ENCODE assay signal across 22 mouse cellular contexts in genomic region chr9:56862863-56863262, GRCm38 (mm10). TPM values are rescaled to one million over a fixed set of nuclear protein-coding genes. Genes with fewer than 3 reads are reported as not detected.
DNase-seq lines count a peak whose midpoint lies in the region; ATAC-seq and TF ChIP-seq lines count a peak whose summit lies in the region.
"Had no signal": no experiment of that assay in that cellular context is flagged by ENCODE, and none has a peak within 500 bp of the region (broad histone marks: within the 10 kb centered on the region; RNA-seq: fewer than 3 reads in every experiment).

No protein-coding gene starts in this region.

- no peak for TF ChIP-seq EP300 in lung, postnatal 0 days (IDR thresholded peaks at IDR 0.05)

- no peak overlapping the region for H3K4me2 ChIP-seq in embryonic facial prominence, embryonic 13.5 days
- H3K4me2 ChIP-seq in kidney, embryonic 14.5 days (replicated peaks; ENCODE audit: low read depth, low read length): no peak overlapping the region
- H3K4me2 ChIP-seq in lung, postnatal 0 days (replicated peaks; ENCODE audit: low read depth, low read length): no peak overlapping the region
- H3K4me2 ChIP-seq: forebrain, embryonic 12.5 days; heart, embryonic 12.5 days; hindbrain, embryonic 14.5 days had no signal

- 36% methylated on average over 2 of the region's 2 CpGs for WGBS in embryonic facial prominence, embryonic 13.5 days
- 65% methylated on average over 2 of the region's 2 CpGs for WGBS in embryonic facial prominence, embryonic 10.5 days
- WGBS in kidney, embryonic 14.5 days: 30% methylated on average over 2 of the region's 2 CpGs
- WGBS in lung, postnatal 0 days: 59% methylated on average over 2 of the region's 2 CpGs

- no peak for DNase-seq in embryonic facial prominence, embryonic 10.5 days (ENCODE audit: low spot score)
- DNase-seq in kidney, adult 18-20 months: peak; percentile 24
- peak; percentile 38 to 67 for DNase-seq in kidney, postnatal 25 days
- no peak for DNase-seq in lung, postnatal 0 days (ENCODE audit: low spot score)
- DNase-seq in urinary bladder, postnatal 14 days (ENCODE audit: low spot score): no peak
- DNase-seq: adrenal gland, adult 2 months; adrenal gland, postnatal 25 days; B cell, adult 2 months; cerebellum, adult 11 months; cerebellum, adult 9-11 months; cerebellum, postnatal 36 days; gastrocnemius, postnatal 25 days had no signal

- ATAC-seq in embryonic facial prominence, embryonic 13.5 days (ENCODE audit: insufficient number of reproducible peaks, insufficient read depth, low FRiP score, low TSS enrichment, low read depth): no peak
- ATAC-seq in kidney, embryonic 14.5 days (ENCODE audit: low FRiP score, low TSS enrichment): no peak
- no peak for ATAC-seq in lung, postnatal 0 days
- ATAC-seq: CD4-positive, CD25-positive, alpha-beta regulatory T cell, adult 4 months; forebrain, embryonic 16.5 days had no signal

- no peaks in the 10 kb centered on the region for H3K9me3 ChIP-seq in embryonic facial prominence, embryonic 13.5 days
- no peaks in the 10 kb centered on the region for H3K9me3 ChIP-seq in embryonic facial prominence, embryonic 10.5 days
- no peaks in the 10 kb centered on the region for H3K9me3 ChIP-seq in kidney, embryonic 14.5 days (ENCODE audit: control insufficient read depth, low read length)
- no peaks in the 10 kb centered on the region for H3K9me3 ChIP-seq in lung, postnatal 0 days (ENCODE audit: low read length)
- H3K9me3 ChIP-seq: forebrain, embryonic 12.5 days; G1E; heart, embryonic 12.5 days; hindbrain, embryonic 10.5 days had no signal

- peaks cover 66% of the 10 kb centered on the region for H3K4me1 ChIP-seq in embryonic facial prominence, embryonic 13.5 days
- peaks cover 59% of the 10 kb centered on the region for H3K4me1 ChIP-seq in embryonic facial prominence, embryonic 10.5 days
- peaks cover 45% of the 10 kb centered on the region for H3K4me1 ChIP-seq in kidney, embryonic 14.5 days (ENCODE audit: control insufficient read depth, insufficient read depth, low read length)
- H3K4me1 ChIP-seq in brown adipose tissue, adult 24 weeks (ENCODE audit: control insufficient read depth, insufficient read depth, insufficient read length, low read length): peaks cover 5% of the 10 kb centered on the region; the same call in 1 of the 2 replicates
- H3K4me1 ChIP-seq in lung, postnatal 0 days (ENCODE audit: insufficient read depth, low read depth, low read length): peaks cover 14% of the 10 kb centered on the region

- H3K27ac ChIP-seq in embryonic facial prominence, embryonic 13.5 days: no peak overlapping the region
- no peak overlapping the region for H3K27ac ChIP-seq in embryonic facial prominence, embryonic 10.5 days (replicated peaks)
- no peak overlapping the region for H3K27ac ChIP-seq in kidney, embryonic 14.5 days (ENCODE audit: low read depth, low read length)
- peak overlapping the region; percentile 18; the same call in 1 of the 2 replicates for H3K27ac ChIP-seq in brown adipose tissue, adult 24 weeks (replicated peaks; ENCODE audit: low read depth, low read length)
- H3K27ac ChIP-seq in lung, postnatal 0 days (ENCODE audit: low read length): no peak overlapping the region
- H3K27ac ChIP-seq: forebrain, embryonic 12.5 days; hindbrain, embryonic 10.5 days; hindbrain, embryonic 14.5 days had no signal

- H3K36me3 ChIP-seq in embryonic facial prominence, embryonic 13.5 days: no peaks in the 10 kb centered on the region
- no peaks in the 10 kb centered on the region for H3K36me3 ChIP-seq in embryonic facial prominence, embryonic 10.5 days (replicated peaks)
- H3K36me3 ChIP-seq in kidney, embryonic 14.5 days (ENCODE audit: control insufficient read depth, insufficient read depth, low read length): no peaks in the 10 kb centered on the region
- no peaks in the 10 kb centered on the region for H3K36me3 ChIP-seq in lung, postnatal 0 days (ENCODE audit: insufficient read depth, low read length)
- H3K36me3 ChIP-seq: forebrain, embryonic 12.5 days; G1E; heart, embryonic 12.5 days; hindbrain, embryonic 10.5 days had no signal

- peaks cover 10% of the 10 kb centered on the region for H3K27me3 ChIP-seq in embryonic facial prominence, embryonic 13.5 days
- H3K27me3 ChIP-seq in embryonic facial prominence, embryonic 10.5 days (replicated peaks; ENCODE audit: low read depth, poor library complexity, severe bottlenecking): peaks cover 53% of the 10 kb centered on the region
- H3K27me3 ChIP-seq in kidney, embryonic 14.5 days (ENCODE audit: control insufficient read depth, insufficient read depth, low read length): peaks cover 4% of the 10 kb centered on the region; the same call in 1 of the 2 replicates
- H3K27me3 ChIP-seq in lung, postnatal 0 days (replicated peaks; ENCODE audit: insufficient read depth, low read length): no peaks in the 10 kb centered on the region

- no peak for TF ChIP-seq CTCF in lung, postnatal 0 days (IDR thresholded peaks at IDR 0.05)

- H3K4me3 ChIP-seq in embryonic facial prominence, embryonic 13.5 days: no peak overlapping the region
- no peak overlapping the region for H3K4me3 ChIP-seq in embryonic facial prominence, embryonic 10.5 days
- no peak overlapping the region for H3K4me3 ChIP-seq in kidney, embryonic 14.5 days (ENCODE audit: low read length)
- H3K4me3 ChIP-seq in brown adipose tissue, adult 24 weeks (ENCODE audit: insufficient read depth, low read depth, low read length): no peak overlapping the region
- no peak overlapping the region for H3K4me3 ChIP-seq in lung, postnatal 0 days (ENCODE audit: low read depth, low read length)
- H3K4me3 ChIP-seq: forebrain, embryonic 12.5 days; heart, embryonic 12.5 days; hindbrain, embryonic 10.5 days had no signal

- H3K9ac ChIP-seq in embryonic facial prominence, embryonic 13.5 days: 0 out of 2 replicates have a peak overlapping the region, but pooled peaks have one; percentile 32
- H3K9ac ChIP-seq in kidney, embryonic 14.5 days (ENCODE audit: low read depth, low read length): no peak overlapping the region
- H3K9ac ChIP-seq in lung, postnatal 0 days (replicated peaks; ENCODE audit: low read depth): no peak overlapping the region
- H3K9ac ChIP-seq: forebrain, embryonic 12.5 days; heart, embryonic 12.5 days; hindbrain, embryonic 14.5 days had no signal

RNA-seq across cellular contexts. Expression of gene Odf3l1, which starts 1.6 kb away (rescaled TPM):
- polyA plus RNA-seq in embryonic facial prominence, embryonic 13.5 days (2015; fragmentation: Nextera tagmentation; extraction: Ambion mirVana): 0.52 and 0.91 TPM in 2 replicates
- not detected in 2 replicates for polyA plus RNA-seq in embryonic facial prominence, embryonic 10.5 days (2016; fragmentation: Nextera tagmentation; extraction: Ambion mirVana)
- 0.20 TPM in 1 of 2 replicates, not detected in the other for polyA plus RNA-seq in kidney, embryonic 14.5 days (2014; fragmentation: Nextera tagmentation; extraction: Ambion mirVana)
- 19.3 and 37.5 TPM in 2 replicates for polyA plus RNA-seq in brown adipose tissue, adult 24 weeks (2012; ENCODE audit: insufficient read depth, insufficient read length, missing spikeins)
- polyA plus RNA-seq in lung, postnatal 0 days (2015; fragmentation: Nextera tagmentation; extraction: Ambion mirVana): 0.30 TPM in 1 of 2 replicates, not detected in the other
- polyA plus RNA-seq: CD4-positive, CD25-positive, alpha-beta regulatory T cell, adult 4 months; forebrain, embryonic 12.5 days; forebrain, embryonic 16.5 days; G1E; hindbrain, embryonic 14.5 days had no signal

RNA-seq across cellular contexts. Expression of gene Cspg4, which starts 2.0 kb away (rescaled TPM):
- polyA plus RNA-seq in embryonic facial prominence, embryonic 13.5 days (2015; fragmentation: Nextera tagmentation; extraction: Ambion mirVana): 17.6 and 22.5 TPM in 2 replicates
- 2.2 and 2.5 TPM in 2 replicates for polyA plus RNA-seq in embryonic facial prominence, embryonic 10.5 days (2016; fragmentation: Nextera tagmentation; extraction: Ambion mirVana)
- polyA plus RNA-seq in kidney, embryonic 14.5 days (2014; fragmentation: Nextera tagmentation; extraction: Ambion mirVana): 15.7 and 19.2 TPM in 2 replicates
- 21.4 and 26.0 TPM in 2 replicates for polyA plus RNA-seq in brown adipose tissue, adult 24 weeks (2012; ENCODE audit: insufficient read depth, insufficient read length, missing spikeins)
- polyA plus RNA-seq in lung, postnatal 0 days (2015; fragmentation: Nextera tagmentation; extraction: Ambion mirVana): 9.1 and 10.4 TPM in 2 replicates
- polyA plus RNA-seq: CD4-positive, CD25-positive, alpha-beta regulatory T cell, adult 4 months; G1E had no signal

Comparison
In these comparisons a context has a peak if more than half of its experiments do, and no peak if none do; other contexts are left out.
1. DNase-seq: peak in kidney, adult 18-20 months (single experiment) and kidney, postnatal 25 days (2 of 2); none in embryonic facial prominence, embryonic 10.5 days (single experiment), lung, postnatal 0 days (single experiment) and urinary bladder, postnatal 14 days (single experiment).
2. RNA of gene Odf3l1, which starts 1.6 kb away (polyA plus RNA-seq): 19.3 to 37.5 TPM in brown adipose tissue, adult 24 weeks; 0.52 to 0.91 TPM in embryonic facial prominence, embryonic 13.5 days, 0.20 TPM in kidney, embryonic 14.5 days, 0.30 TPM in lung, postnatal 0 days and not detected in embryonic facial prominence, embryonic 10.5 days; every median in the first group is over 10 times any median in the second.